Mouse (Mus musculus): ENCODE results near the gene Gusb. TPM values are rescaled to one million over a fixed set of nuclear protein-coding genes. Genes with fewer than 3 reads are reported as not detected.
"Not testable (repeated sequence)": the region's sequence is repeated elsewhere in the genome, so short reads cannot be mapped to it uniquely, and the experiment has no call there.

The Gusb gene
- polyA plus RNA-seq, 1 experiment, result 11.5 TPM

DNA sequence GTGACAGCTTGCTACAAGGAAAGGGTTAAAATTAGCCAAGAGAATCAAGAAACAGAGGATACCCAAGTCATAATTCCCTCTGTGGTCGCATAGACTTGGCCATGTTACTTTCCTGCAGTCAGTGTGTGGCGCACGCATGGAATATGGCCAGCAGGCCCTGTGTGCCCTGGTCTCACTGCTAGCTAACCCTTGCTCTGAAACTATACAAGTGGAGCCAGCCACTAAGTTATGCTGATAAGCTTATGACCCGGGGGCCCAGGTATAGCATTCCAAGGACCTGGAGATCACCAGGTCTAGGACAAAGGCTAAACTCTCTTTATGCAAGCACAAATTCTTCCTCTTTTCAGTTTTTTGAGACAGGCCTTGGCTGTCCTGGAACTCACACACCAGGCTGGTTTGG, 37.9 kb upstream of the Gusb start:
- no peaks in the 10 kb centered on the region for H3K9me3 ChIP-seq (replicated peaks; ENCODE audit: control insufficient read depth, insufficient read depth, low read length, poor library complexity, severe bottlenecking)
- peaks cover 14% of the 10 kb centered on the region for H3K36me3 ChIP-seq (ENCODE audit: control insufficient read depth, insufficient read depth, low read length, poor library complexity, severe bottlenecking)
- H3K9ac ChIP-seq (ENCODE audit: low read depth, poor library complexity, severe bottlenecking), result no peak overlapping the region
- TF ChIP-seq EP300 (IDR thresholded peaks at IDR 0.05; ENCODE audit: insufficient read depth, low read depth, low read length), result no peak
- TF ChIP-seq POLR2A (IDR thresholded peaks at IDR 0.05; ENCODE audit: insufficient read depth, low read length), result no peak
- TF ChIP-seq CTCF (IDR thresholded peaks at IDR 0.05; ENCODE audit: low read depth, low read length), result no peak
- H3K4me3 ChIP-seq (ENCODE audit: low read depth, low read length), result no peak overlapping the region
- H3K4me1 ChIP-seq (ENCODE audit: control insufficient read depth, insufficient read depth, low read length), result no peaks in the 10 kb centered on the region
- H3K27me3 ChIP-seq (ENCODE audit: control insufficient read depth, insufficient read depth, low read length, poor library complexity, severe bottlenecking), result no peaks in the 10 kb centered on the region
- no peak overlapping the region for H3K27ac ChIP-seq (ENCODE audit: insufficient read depth, low read length)

DNA sequence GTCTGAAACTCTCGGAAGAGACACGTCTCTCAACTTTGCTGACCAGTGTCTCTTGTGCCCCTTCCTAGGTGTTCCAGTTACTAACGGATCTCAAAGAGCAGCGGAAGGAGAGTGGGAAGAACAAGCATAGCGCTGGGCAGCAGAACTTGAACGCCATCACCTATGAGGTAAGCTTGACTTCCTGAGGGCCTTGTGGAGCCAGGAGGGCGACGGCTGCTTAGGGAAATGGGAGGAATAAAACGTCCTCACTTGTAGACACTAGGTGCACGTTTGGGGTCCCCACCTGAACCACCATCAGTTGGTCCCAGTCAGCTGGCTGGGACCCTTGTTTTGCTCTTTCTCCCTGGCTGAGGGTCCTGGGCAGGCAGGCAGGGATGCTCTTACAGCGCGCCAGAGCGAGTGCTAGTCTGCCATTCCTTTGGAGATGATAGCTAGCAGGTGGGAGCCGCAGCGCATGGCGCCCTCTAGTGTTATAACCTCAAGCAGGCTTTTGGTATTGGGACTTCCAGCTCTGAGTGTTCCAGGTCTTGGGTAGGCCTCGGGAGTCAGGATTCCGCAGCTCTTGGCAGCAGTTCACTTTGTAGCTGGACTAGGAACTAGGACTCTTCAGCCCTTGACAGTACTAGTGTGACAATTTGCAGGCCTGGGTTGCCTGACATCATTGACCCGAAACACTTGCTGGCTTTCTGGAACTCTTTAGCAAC, 35.1 kb upstream of the Gusb start:
- H3K4me3 ChIP-seq (ENCODE audit: low read depth, low read length), result no peak overlapping the region
- H3K4me1 ChIP-seq (ENCODE audit: control insufficient read depth, insufficient read depth, low read length), result no peaks in the 10 kb centered on the region
- peaks cover 14% of the 10 kb centered on the region for H3K36me3 ChIP-seq (ENCODE audit: control insufficient read depth, insufficient read depth, low read length, poor library complexity, severe bottlenecking)
- no peak overlapping the region for H3K9ac ChIP-seq (ENCODE audit: low read depth, poor library complexity, severe bottlenecking)
- TF ChIP-seq CTCF (IDR thresholded peaks at IDR 0.05; ENCODE audit: low read depth, low read length), result peak; percentile 96
- TF ChIP-seq EP300 (IDR thresholded peaks at IDR 0.05; ENCODE audit: insufficient read depth, low read depth, low read length), result no peak
- no peak overlapping the region for H3K27ac ChIP-seq (ENCODE audit: insufficient read depth, low read length)
- no peaks in the 10 kb centered on the region for H3K27me3 ChIP-seq (ENCODE audit: control insufficient read depth, insufficient read depth, low read length, poor library complexity, severe bottlenecking)
- H3K9me3 ChIP-seq (replicated peaks; ENCODE audit: control insufficient read depth, insufficient read depth, low read length, poor library complexity, severe bottlenecking), result no peaks in the 10 kb centered on the region

DNA sequence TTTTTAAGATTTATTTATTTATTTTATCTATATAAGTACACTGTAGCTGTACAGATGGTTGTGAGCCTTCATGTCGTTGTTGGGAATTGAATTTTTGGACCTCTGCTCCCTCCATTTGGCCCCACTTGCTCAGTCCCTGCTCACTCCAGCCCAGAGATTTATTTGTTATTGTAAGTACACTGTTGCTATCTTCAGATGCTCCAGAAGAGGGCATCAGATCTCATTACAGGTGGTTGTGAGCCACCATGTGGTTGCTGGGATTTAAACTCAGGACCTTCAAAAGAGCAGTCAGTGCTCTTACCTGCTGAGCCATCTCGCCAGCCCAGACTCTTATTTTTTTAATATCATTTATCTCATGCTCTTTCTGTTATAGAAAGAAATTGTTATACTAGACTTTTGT, 33.5 kb upstream of the Gusb start:
- H3K27me3 ChIP-seq (ENCODE audit: control insufficient read depth, insufficient read depth, low read length, poor library complexity, severe bottlenecking); H3K36me3 ChIP-seq (ENCODE audit: control insufficient read depth, insufficient read depth, low read length, poor library complexity, severe bottlenecking); H3K9ac ChIP-seq (ENCODE audit: low read depth, poor library complexity, severe bottlenecking); H3K9me3 ChIP-seq (replicated peaks; ENCODE audit: control insufficient read depth, insufficient read depth, low read length, poor library complexity, severe bottlenecking); H3K4me3 ChIP-seq (ENCODE audit: low read depth, low read length); H3K4me1 ChIP-seq (ENCODE audit: control insufficient read depth, insufficient read depth, low read length); H3K27ac ChIP-seq (ENCODE audit: insufficient read depth, low read length): not testable (repeated sequence)
- TF ChIP-seq CTCF (IDR thresholded peaks at IDR 0.05; ENCODE audit: low read depth, low read length), result peak; percentile 25

DNA sequence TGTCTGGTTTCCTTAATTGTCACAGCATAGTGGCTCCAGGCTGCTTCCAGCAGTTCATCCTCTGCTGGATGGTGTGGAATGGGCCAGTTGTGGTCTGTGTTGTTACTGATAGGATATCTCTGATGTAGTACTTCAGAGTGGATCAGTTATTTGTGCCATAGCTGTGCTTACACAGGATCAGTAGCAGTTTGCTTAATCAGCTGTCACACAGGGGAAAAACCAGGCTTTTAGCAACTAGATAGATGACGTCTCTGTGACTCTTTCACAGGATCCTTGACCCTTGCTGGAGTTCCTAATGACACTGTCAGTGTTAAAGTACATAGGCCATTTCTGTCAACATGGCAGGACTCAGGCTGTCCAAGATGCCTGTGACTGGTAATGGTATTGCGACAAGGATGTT, 31.0 kb upstream of the Gusb start:
- 0 out of 2 replicates have a peak, but pooled peaks cover 6% of the 10 kb centered on the region for H3K36me3 ChIP-seq (ENCODE audit: control insufficient read depth, insufficient read depth, low read length, poor library complexity, severe bottlenecking)
- H3K9me3 ChIP-seq (replicated peaks; ENCODE audit: control insufficient read depth, insufficient read depth, low read length, poor library complexity, severe bottlenecking), result no peaks in the 10 kb centered on the region
- no peaks in the 10 kb centered on the region for H3K4me1 ChIP-seq (ENCODE audit: control insufficient read depth, insufficient read depth, low read length)
- no peak overlapping the region for H3K4me3 ChIP-seq (ENCODE audit: low read depth, low read length)
- no peak overlapping the region for H3K27ac ChIP-seq (ENCODE audit: insufficient read depth, low read length)
- TF ChIP-seq EP300 (IDR thresholded peaks at IDR 0.05; ENCODE audit: insufficient read depth, low read depth, low read length), result no peak
- no peak for TF ChIP-seq POLR2A (IDR thresholded peaks at IDR 0.05; ENCODE audit: insufficient read depth, low read length)
- TF ChIP-seq CTCF (IDR thresholded peaks at IDR 0.05; ENCODE audit: low read depth, low read length), result no peak
- no peak overlapping the region for H3K9ac ChIP-seq (ENCODE audit: low read depth, poor library complexity, severe bottlenecking)
- no peaks in the 10 kb centered on the region for H3K27me3 ChIP-seq (ENCODE audit: control insufficient read depth, insufficient read depth, low read length, poor library complexity, severe bottlenecking)

DNA sequence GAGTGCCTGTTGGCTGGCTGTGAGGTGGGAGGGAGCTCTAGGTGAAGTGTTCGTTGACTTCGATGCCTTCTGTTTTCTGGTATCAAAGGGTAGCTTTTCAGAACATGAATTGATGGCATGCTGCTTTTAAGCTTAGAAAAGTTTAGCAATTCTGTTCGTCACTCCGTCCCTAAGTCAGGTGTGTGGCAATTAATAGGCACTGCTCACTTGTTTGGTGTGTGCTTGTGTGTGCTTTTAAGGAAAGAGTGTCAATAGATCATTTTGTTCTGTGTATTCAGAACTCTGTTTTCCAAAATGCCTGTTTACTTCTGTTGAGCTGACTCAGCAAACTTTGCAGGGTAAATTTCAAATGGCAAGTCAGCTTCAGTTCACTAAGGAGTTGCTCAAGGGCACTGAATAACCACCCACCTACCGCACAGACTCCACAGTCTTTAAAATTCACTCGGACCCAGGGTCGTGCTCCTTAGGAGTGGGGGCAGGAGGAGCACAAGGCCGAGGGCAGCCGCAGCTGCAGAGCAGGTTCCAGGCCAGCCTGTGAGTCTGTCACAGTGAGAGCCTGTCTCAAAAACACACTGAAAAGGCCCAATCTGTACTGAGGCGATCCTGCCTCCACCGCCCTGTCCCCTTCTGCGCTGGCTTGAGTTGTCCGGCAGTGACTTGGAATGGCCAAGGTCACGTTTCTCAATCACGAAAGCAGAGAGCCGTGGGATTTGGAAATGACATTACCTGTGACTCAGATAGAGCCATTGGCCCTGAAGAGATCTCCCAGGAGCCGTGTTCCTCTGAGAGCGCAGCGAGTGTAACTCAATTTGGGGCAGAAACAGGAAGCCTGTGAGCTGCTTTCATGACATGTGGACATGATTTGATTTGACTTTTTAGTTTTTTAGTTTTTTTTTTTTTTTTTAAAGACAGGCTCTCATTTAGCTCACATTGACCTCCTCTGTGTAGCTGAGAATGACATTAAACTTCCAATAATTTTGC, 28.9 kb upstream of the Gusb start:
- H3K4me3 ChIP-seq (ENCODE audit: low read depth, low read length), result peak overlapping the region; percentile 32; the same call in 1 of the 2 replicates

More for the DNA sequence above, 28.9 kb upstream of the Gusb start:
- Histone ChIP-seq H3K36me3 (ENCODE audit: control insufficient read depth, insufficient read depth, low read length, poor library complexity, severe bottlenecking) (0 out of 2 replicates have a peak, but pooled peaks cover 2% of the 10 kb centered on the region), H3K9me3 (replicated peaks; ENCODE audit: control insufficient read depth, insufficient read depth, low read length, poor library complexity, severe bottlenecking) (no peaks in the 10 kb centered on the region), H3K4me1 (ENCODE audit: control insufficient read depth, insufficient read depth, low read length) (no peaks in the 10 kb centered on the region), H3K9ac (ENCODE audit: low read depth, poor library complexity, severe bottlenecking) (0 out of 2 replicates have a peak overlapping the region, but pooled peaks have one; percentile 14), H3K27ac (ENCODE audit: insufficient read depth, low read length) (no peak overlapping the region), H3K27me3 (ENCODE audit: control insufficient read depth, insufficient read depth, low read length, poor library complexity, severe bottlenecking) (no peaks in the 10 kb centered on the region)
- TF ChIP-seq EP300 (IDR thresholded peaks at IDR 0.05; ENCODE audit: insufficient read depth, low read depth, low read length), result no peak
- no peak for TF ChIP-seq CTCF (IDR thresholded peaks at IDR 0.05; ENCODE audit: low read depth, low read length)
- no peak for TF ChIP-seq POLR2A (IDR thresholded peaks at IDR 0.05; ENCODE audit: insufficient read depth, low read length)

Data from ES-Bruce4 (cell line).